Mouse (Mus musculus): Measurements from ENCODE around the gene Rnf208. TPM values are rescaled to one million over a fixed set of nuclear protein-coding genes. Genes with fewer than 3 reads are reported as not detected.

Rnf208 gene
- polyA plus RNA-seq, 1 experiment from 2014 or later: 190 TPM

DNA sequence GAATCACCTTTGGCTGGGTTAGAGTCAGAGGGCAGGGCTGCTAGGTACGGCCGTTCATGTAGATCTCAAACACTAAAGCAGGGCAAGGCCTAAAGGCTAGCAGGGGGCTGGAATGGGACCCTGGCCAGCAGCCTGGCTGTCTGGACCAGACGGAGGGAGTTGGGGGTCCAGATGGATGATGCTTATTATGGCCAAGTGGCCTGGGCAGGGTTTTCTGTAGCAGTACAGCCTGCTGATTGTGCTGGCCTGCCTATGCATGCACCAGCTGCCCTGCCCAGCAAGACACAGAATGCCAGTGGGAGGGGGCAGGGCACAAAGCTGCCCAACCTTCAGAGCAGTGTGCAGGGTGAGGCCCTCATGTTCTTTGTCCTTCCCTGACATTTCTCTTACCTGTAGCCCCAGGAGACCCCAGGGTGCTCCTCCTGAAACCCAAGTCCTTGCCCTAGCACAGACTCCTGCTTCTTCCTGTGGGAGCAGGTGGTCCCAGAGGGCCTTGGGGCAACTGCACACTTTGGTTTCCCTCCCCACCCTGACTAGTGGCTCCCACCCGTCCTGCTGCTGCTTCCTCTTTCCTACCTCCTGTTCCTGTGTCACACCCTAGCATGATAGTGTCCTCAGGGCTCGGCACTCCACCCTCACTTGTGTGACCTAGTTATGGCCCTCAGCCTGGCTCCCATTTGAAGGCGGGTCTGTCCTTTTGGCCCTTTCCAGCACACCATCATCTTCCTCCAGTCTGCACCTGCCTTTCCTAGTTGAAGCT is 24.0 kb downstream of the Rnf208 start:
- H3K36me3 ChIP-seq: peaks cover 21% of the 10 kb centered on the region
- peak overlapping the region; percentile 100 for H3K4me2 ChIP-seq
- H3K27me3 ChIP-seq (replicated peaks): no peaks in the 10 kb centered on the region
- H3K9ac ChIP-seq (replicated peaks): peak overlapping the region; percentile 41
- WGBS: 51% methylated on average over 6 of the region's 6 CpGs
- no peaks in the 10 kb centered on the region for H3K9me3 ChIP-seq (replicated peaks)
- no peak for ATAC-seq (ENCODE audit: low FRiP score)
- H3K4me1 ChIP-seq: peaks cover 68% of the 10 kb centered on the region
- H3K27ac ChIP-seq (replicated peaks): peak overlapping the region; percentile 67
- H3K4me3 ChIP-seq (replicated peaks): peak overlapping the region; percentile 17

DNA sequence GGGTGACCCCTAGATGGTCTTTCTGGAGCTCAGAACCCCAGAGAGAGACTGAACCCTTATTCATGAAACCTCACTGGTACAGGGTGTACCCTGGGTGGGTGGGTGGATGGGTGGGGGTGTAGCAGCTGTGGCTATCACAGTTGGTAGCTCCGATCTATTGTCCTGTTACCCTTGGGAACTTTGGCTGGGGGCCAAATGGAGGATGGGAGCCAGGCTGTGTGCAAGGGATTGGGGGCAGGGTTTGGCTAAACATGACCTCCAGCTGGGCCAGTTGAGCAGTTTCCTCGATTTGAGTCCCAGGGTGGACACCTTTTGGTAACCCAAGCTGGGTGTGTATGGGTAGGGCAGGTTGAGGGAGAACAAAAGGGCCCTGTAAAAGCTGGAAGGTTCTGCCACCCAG is 24.7 kb downstream of the Rnf208 start:
- 33% methylated on average over 2 of the region's 2 CpGs for WGBS
- H3K4me3 ChIP-seq (replicated peaks): 0 out of 2 replicates have a peak overlapping the region, but pooled peaks have one; percentile 17
- H3K9me3 ChIP-seq (replicated peaks): no peaks in the 10 kb centered on the region
- peak overlapping the region; percentile 67 for H3K27ac ChIP-seq (replicated peaks)
- H3K9ac ChIP-seq (replicated peaks): peak overlapping the region; percentile 41
- peaks cover 21% of the 10 kb centered on the region for H3K36me3 ChIP-seq
- ATAC-seq (ENCODE audit: low FRiP score): no peak
- no peaks in the 10 kb centered on the region for H3K27me3 ChIP-seq (replicated peaks)
- peaks cover 72% of the 10 kb centered on the region for H3K4me1 ChIP-seq
- peak overlapping the region; percentile 100 for H3K4me2 ChIP-seq

DNA sequence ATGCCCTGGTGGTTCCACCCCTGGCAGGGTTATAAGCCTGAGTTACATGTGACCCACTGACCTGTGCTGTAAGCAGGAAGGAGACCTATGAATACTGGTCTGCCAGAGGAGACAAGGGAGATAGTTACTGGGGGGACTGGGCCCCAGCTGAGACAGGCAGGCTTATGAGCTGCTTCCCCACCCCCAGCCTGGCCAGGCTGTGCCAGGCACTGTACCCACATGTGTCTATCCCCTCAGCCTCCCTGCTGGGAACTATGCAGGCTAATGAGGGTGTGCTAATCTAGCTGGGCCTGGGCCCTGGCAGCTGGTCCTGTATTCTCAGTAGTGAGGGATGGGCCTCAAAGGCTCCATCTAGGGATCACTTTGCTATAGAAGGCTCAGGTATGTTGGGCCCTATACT is 25.2 kb downstream of the Rnf208 start:
- no peaks in the 10 kb centered on the region for H3K27me3 ChIP-seq (replicated peaks)
- H3K9ac ChIP-seq (replicated peaks): peak overlapping the region; percentile 41; the same call in 1 of the 2 replicates
- H3K9me3 ChIP-seq (replicated peaks): no peaks in the 10 kb centered on the region
- ATAC-seq (ENCODE audit: low FRiP score): no peak
- peak overlapping the region; percentile 100; the same call in 1 of the 2 replicates for H3K4me2 ChIP-seq
- peaks cover 69% of the 10 kb centered on the region for H3K4me1 ChIP-seq
- H3K4me3 ChIP-seq (replicated peaks): no peak overlapping the region
- peak overlapping the region; percentile 67; the same call in 1 of the 2 replicates for H3K27ac ChIP-seq (replicated peaks)
- H3K36me3 ChIP-seq: peaks cover 21% of the 10 kb centered on the region

DNA sequence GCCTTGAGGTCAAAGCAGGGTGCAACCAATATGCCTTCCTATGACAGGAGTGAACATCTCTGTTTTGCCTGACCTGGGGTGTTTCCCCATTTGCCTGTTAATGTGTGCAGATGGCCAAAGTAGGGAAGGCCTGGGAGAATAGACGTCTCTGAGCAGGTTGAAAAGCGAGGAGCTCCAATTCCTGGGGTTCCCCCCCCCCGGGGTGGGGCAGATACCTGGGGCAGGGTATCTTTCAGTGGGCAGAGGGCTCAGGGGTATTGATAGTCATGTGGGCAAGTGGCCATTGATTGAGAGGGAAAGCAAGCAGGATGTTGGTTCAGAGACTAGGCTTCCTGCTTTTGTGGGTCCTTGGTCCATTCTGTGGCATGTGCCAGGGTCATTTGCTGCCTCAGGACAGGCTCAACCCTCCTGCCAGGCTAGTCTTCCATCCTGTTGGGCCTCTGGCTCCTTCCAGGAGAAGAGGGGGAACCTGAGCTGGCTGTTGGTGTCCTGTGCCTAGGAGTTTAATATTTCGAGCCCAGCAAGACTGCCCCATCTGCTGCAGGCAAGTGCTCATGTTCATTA is 25.8 kb downstream of the Rnf208 start:
- no peak overlapping the region for H3K9ac ChIP-seq (replicated peaks)
- no peaks in the 10 kb centered on the region for H3K9me3 ChIP-seq (replicated peaks)
- peaks cover 70% of the 10 kb centered on the region for H3K4me1 ChIP-seq
- H3K27me3 ChIP-seq (replicated peaks): no peaks in the 10 kb centered on the region
- H3K27ac ChIP-seq (replicated peaks): no peak overlapping the region
- H3K4me3 ChIP-seq (replicated peaks): no peak overlapping the region
- 0 out of 2 replicates have a peak overlapping the region, but pooled peaks have one; percentile 100 for H3K4me2 ChIP-seq
- peaks cover 21% of the 10 kb centered on the region for H3K36me3 ChIP-seq
- WGBS: 71% methylated on average over 4 of the region's 4 CpGs
- no peak for ATAC-seq (ENCODE audit: low FRiP score)

DNA sequence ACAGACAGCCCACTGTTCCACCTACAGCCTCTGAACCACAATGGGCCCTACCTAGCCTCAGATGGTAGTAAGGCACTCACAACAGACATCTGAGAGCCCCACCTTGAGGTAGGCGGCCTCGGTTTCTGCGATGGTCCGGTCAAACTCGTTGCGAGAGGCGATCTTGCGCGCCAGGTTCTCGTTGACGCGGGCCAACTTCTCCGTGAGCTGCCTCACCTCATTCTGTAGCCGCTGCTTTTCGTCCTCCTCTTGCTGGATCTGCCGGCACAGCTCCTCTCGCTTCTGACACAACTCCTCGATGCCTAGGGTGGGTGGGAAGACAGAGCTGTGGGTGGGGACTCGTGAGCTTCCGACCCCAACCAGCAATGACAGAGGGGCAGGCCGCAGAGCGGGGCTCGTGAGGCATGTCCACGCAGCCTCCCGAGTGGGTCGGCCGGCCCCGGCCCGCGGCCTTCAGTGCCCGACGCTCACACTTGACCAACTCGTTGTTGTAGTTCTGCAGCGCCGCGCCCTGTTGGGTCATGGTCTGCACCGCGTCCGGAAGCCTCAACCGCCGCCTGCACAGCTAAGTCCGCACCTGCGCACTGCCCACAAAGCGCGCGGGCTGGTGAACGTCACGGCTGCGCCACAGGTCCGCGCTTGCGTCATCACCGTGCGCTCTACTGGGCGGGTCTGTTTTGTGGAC is 29.9 kb downstream of the Rnf208 start, which contains the start of the genes Ssna1 and Anapc2:
TSS of gene Ssna1 (minus strand) at position 612 of the 685 bp plus-strand sequence.
TSS of gene Anapc2 (plus strand) at position 652 of the 685 bp plus-strand sequence.
- Histone ChIP-seq H3K27ac (replicated peaks) (peak within 1 kb of the TSS; percentile 88), H3K9me3 (replicated peaks) (no peaks in the 10 kb centered on the region), H3K27me3 (replicated peaks) (no peaks in the 10 kb centered on the region), H3K4me2 (peak within 1 kb of the TSS; percentile 91), H3K9ac (replicated peaks) (peak within 1 kb of the TSS; percentile 86), H3K36me3 (peaks cover 56% of the 10 kb centered on the region), H3K4me1 (peaks cover 54% of the 10 kb centered on the region), H3K4me3 (replicated peaks) (peak within 1 kb of the TSS; percentile 92)
- under 1% methylated on average over 55 of the region's 55 CpGs for WGBS
- peak; percentile 96 for ATAC-seq (ENCODE audit: low FRiP score)

DNA sequence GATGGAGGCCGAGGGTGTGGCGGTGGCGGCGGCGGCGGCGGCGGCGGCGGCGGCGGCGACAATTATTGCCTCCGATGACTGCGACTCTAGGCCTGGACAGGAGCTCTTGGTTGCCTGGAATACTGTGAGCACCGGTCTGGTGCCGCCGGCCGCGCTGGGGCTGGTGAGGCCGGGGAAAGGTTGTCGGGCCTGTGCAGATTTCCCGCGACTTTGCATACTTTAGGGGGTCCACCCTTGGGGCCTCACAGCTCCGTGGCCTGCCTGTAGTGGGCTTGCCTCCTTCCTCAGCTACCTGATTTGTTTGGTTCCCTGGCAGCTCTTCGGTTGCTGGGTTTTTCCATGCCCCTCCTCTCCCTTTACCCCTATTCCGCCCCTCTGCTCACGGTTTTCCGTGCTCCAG is 30.5 kb downstream of the Rnf208 start:
- Histone ChIP-seq H3K9ac (replicated peaks) (peak overlapping the region; percentile 86), H3K27ac (replicated peaks) (peak overlapping the region; percentile 88), H3K27me3 (replicated peaks) (no peaks in the 10 kb centered on the region), H3K4me3 (replicated peaks) (peak overlapping the region; percentile 92), H3K36me3 (peaks cover 62% of the 10 kb centered on the region), H3K4me2 (peak overlapping the region; percentile 91), H3K9me3 (replicated peaks) (no peaks in the 10 kb centered on the region), H3K4me1 (peaks cover 48% of the 10 kb centered on the region)
- peak; percentile 62 for ATAC-seq (ENCODE audit: low FRiP score)
- under 1% methylated on average over 29 of the region's 29 CpGs for WGBS

DNA sequence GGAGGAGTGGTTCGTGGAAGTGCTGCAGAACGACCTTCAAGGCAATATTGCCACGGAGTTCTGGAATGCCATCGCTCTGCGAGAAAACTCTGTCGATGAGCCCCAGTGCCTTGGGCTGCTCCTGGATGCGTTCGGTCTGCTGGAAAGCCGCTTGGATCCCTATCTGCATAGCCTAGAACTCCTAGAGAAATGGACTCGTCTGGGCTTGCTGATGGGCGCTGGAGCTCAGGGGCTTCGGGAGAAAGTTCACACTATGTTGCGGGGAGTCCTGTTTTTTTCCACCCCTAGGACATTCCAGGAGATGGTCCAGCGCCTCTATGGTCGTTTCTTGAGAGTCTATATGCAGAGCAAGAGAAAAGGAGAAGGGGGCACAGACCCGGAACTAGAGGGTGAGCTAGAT is 31.0 kb downstream of the Rnf208 start:
- 37% methylated on average over 16 of the region's 16 CpGs for WGBS
- no peaks in the 10 kb centered on the region for H3K9me3 ChIP-seq (replicated peaks)
- peak overlapping the region; percentile 91 for H3K4me2 ChIP-seq
- H3K4me1 ChIP-seq: peaks cover 43% of the 10 kb centered on the region
- no peak for ATAC-seq (ENCODE audit: low FRiP score)
- peak overlapping the region; percentile 92 for H3K4me3 ChIP-seq (replicated peaks)
- H3K27me3 ChIP-seq (replicated peaks): no peaks in the 10 kb centered on the region
- peaks cover 64% of the 10 kb centered on the region for H3K36me3 ChIP-seq
- peak overlapping the region; percentile 88; the same call in 1 of the 2 replicates for H3K27ac ChIP-seq (replicated peaks)
- H3K9ac ChIP-seq (replicated peaks): peak overlapping the region; percentile 86

DNA sequence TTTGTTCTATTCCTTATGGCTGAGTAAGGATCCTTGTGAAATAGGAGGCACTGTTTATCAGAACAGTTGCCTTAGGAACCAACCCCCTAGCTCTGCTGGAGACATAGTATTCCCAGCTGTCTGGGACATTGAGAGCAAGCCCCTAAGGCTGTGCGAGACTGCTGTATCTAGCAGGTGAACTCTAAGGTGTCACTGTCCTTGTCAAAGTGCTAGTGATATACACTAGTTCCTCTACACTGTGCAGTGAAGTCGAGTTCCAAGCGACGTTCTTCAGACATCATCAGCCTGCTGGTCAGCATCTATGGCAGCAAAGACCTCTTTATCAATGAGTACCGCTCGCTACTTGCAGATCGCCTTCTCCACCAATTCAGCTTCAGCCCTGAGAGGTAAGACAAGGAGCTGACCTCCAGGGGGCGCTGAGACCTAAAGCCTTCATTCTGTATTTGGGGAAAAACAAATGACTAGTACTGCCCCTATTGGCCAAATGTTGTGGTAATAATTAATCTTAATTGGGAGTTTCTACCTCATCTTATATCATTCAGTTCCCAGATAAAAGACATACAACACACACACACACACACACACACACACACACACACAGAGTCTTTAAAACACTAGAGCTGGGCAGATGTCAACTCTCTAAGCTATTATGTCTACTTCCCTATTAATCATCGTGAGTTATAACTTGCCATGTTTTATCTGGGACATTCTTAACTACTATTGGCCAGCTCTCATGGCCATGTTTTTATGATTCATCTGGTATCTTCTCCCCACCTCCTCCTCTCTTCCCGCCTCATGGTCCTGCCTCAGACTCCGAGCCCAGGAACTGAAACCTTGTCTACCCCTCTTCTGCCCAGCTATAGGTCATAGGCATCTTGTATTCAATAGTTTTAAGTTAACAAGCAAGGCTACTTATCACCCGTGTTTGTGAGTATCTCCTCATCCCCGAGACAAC is 37.1 kb downstream of the Rnf208 start:
- Histone ChIP-seq H3K36me3 (peaks cover 90% of the 10 kb centered on the region), H3K27me3 (replicated peaks) (no peaks in the 10 kb centered on the region), H3K9ac (replicated peaks) (no peak overlapping the region), H3K4me2 (no peak overlapping the region), H3K9me3 (replicated peaks) (no peaks in the 10 kb centered on the region), H3K27ac (replicated peaks) (no peak overlapping the region), H3K4me1 (peaks cover 11% of the 10 kb centered on the region), H3K4me3 (replicated peaks) (no peak overlapping the region)
- no peak for ATAC-seq (ENCODE audit: low FRiP score)
- WGBS: 63% methylated on average over 13 of the region's 13 CpGs

DNA sequence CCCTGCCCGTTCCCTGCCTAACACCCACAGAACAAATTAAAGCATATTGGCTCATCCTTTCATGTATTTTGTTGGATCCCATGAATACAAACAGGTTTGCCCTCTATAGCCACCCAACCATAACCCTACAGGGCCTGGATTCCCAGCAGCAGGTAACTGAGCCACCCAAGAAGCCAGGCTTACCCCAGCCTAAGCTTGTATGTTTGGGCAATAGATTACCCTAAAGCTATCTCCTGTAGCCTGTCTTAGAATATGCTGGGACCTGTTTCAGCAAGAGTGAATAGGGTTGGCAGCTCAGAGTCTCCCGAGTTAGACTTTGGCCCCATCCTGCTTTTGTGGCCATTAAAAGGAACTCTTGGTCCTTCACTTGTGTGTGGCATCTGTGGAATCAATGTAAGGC is 43.5 kb downstream of the Rnf208 start:
- Histone ChIP-seq H3K9me3 (replicated peaks) (no peaks in the 10 kb centered on the region), H3K36me3 (peaks cover 42% of the 10 kb centered on the region), H3K27me3 (replicated peaks) (peaks cover 27% of the 10 kb centered on the region), H3K9ac (replicated peaks) (no peak overlapping the region), H3K4me2 (no peak overlapping the region), H3K4me3 (replicated peaks) (no peak overlapping the region), H3K4me1 (peaks cover 34% of the 10 kb centered on the region), H3K27ac (replicated peaks) (no peak overlapping the region)
- ATAC-seq (ENCODE audit: low FRiP score): no peak
- WGBS: 97% methylated on average over 2 of the region's 2 CpGs

DNA sequence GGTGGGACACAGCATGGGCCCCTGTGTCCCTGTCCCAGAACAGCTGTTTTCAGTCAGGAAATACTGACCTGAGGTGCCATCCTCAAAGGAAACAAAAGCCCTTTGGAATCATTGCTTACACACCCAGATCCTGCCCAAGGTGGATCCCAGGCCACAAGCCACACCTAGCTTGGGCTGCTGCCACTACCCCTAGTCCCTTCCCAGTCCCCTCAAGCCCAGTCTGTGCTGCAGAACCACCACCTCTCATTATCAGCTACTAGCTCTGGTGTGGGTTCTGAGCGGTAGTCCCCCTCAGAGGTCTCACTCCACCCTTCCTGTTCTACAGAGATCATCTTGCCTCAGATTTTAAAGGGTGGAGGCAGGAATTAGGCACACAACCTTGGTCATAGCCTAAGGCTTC is 44.3 kb downstream of the Rnf208 start:
- H3K4me1 ChIP-seq: peaks cover 41% of the 10 kb centered on the region
- H3K4me2 ChIP-seq: no peak overlapping the region
- H3K4me3 ChIP-seq (replicated peaks): no peak overlapping the region
- H3K9ac ChIP-seq (replicated peaks): no peak overlapping the region
- H3K36me3 ChIP-seq: peaks cover 34% of the 10 kb centered on the region
- WGBS: 92% methylated on average over 1 of the region's 1 CpGs
- peaks cover 35% of the 10 kb centered on the region for H3K27me3 ChIP-seq (replicated peaks)
- 0 out of 2 replicates have a peak overlapping the region, but pooled peaks have one; percentile 4 for H3K27ac ChIP-seq (replicated peaks)
- H3K9me3 ChIP-seq (replicated peaks): no peaks in the 10 kb centered on the region
- no peak for ATAC-seq (ENCODE audit: low FRiP score)

Measured in neural tube, embryonic 15.5 days (tissue).